Mouse (Mus musculus): ENCODE measurements at regions not wholly inside any gene's neighbourhood (a gene's known extent, or its start where the extent isn't known, plus 50 kb on each side); places are given as distances from the start of the nearest gene placed in this dataset.

GRCm38 (mm10) chr12:15986351-15986750 is 169.6 kb upstream of the Trib2 start:
- DNase-seq (ENCODE audit: extremely low spot score, low read depth, low spot score), result no peak

GRCm38 (mm10) chr12:15985649-15986048 is 168.9 kb upstream of the Trib2 start:
- DNase-seq (ENCODE audit: extremely low spot score, low read depth, low spot score), result no peak

DNA sequence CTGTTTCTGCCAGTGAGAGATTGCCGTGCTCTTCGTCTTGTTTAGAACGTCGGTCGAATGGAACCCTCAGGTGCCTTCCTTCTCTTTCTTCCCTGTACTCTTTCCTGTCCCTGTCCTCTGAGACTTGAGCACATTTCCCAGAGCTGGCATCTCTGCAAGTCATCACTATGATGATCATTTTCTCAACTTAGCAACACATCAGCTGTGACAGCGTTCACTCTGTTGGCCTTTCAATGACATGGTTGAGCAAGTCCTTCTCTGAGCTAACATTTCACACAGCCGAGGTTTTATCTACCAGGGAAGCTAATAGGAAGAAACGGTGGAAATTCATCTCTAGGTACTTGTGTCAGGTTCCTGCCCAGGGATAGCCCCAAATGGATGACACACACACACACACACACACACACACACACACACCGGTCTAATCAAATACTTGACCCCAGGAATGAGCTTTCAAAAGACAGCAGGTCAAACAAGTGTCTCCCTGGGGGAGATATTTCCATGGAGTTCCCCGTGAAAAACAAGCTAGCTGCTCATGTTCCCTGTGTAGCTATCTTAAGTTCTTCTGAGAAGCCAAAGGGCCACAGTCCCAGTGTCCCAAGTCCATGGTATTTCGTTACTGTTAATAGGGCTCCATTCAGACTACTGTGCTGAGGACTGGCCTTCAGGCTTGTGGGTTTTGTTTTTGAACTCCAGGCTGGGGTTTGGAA is 167.0 kb upstream of the Trib2 start:
- no peak for DNase-seq (ENCODE audit: extremely low spot score, low read depth, low spot score)

DNA sequence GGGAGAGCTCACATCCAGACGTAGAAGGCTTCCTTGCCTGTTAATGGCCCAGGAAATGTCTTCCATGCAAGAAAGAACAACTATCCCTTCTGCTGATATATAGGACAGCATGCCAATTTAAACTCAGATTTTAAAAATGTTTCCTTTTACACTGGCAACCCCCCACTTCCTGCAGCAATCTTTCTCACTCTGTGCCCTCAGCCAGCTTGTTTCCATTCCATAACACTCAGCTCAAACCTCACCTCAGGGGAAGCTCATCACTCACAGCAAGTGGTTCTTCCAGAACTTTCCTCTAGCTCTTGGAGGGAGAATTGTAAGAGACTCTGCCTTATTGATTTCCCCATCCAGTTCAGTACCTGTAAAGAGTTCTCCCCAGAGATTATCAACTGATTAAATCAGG is 165.0 kb upstream of the Trib2 start:
- no peak for DNase-seq (ENCODE audit: extremely low spot score, low read depth, low spot score)

DNA sequence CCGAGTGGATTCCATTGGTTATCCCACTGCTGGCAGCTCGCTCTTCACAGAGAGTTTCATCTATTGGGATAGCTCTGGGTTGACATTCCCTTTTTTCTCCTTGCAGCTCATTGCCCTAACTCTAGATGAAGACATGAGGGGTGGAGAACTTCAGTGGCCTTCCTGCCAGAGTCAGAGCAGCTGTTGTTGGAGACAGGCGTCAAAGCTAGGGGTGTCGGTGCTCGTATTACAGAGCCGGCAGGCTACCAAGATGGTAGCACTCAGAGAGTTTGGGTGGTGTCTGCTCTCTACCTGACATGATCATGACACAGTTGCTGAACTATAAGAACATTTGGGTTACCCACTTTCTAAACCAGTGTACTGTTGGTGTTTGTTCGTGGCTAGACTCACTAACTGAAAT is 162.5 kb upstream of the Trib2 start:
- DNase-seq (ENCODE audit: extremely low spot score, low read depth, low spot score), result no peak

DNA sequence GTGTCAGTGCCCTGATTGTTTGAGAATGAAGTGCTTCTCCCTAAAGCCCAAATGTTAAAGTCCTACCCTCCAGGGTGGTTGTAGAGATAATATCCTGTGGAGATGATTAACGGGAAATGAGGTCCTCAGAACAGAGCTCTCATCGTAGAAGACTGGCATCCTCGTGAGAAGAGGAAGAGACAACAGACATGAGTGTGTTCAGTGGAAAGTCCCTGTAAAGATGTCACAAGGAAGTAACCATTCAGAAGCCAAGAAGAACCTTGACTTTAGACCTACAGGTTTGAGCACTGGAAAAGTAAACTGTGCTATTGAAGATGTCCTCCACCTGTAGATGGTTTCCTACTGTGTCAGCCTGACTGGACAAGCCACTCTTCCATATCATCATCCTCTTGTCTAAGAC is 155.1 kb upstream of the Trib2 start:
- no peak for DNase-seq (ENCODE audit: extremely low spot score, low read depth, low spot score)

GRCm38 (mm10) chr12:15970262-15970661 is 153.5 kb upstream of the Trib2 start:
- DNase-seq (ENCODE audit: extremely low spot score, low read depth, low spot score), result no peak

GRCm38 (mm10) chr12:15967550-15968102 is 150.9 kb upstream of the Trib2 start:
- no peak for DNase-seq (ENCODE audit: extremely low spot score, low read depth, low spot score)

- DNase-seq (ENCODE audit: extremely low spot score, low read depth, low spot score), result no peak
These were observed 149.9 kb upstream of the Trib2 start for GRCm38 (mm10) chr12:15966631-15967030.

DNA sequence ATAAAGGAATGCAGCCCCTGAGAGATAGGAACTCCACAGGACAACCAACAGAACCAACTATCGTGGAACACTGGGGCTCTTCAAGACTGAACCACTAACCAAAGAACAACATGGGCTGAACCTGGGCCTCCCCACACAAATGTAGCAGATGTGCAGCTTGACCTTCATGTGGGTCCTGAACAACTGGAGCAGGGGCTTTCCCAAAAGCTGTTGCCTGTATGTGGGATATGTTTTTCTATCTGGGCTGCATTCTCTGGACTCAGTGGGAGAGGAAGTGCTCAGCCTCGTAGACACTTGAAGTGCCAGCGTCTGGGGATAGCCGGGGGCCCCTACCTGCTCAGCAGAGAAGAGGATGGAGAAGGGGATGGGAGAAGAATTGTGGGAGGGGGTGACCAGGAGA is 149.2 kb upstream of the Trib2 start:
- DNase-seq (ENCODE audit: extremely low spot score, low read depth, low spot score), result no peak

DNA sequence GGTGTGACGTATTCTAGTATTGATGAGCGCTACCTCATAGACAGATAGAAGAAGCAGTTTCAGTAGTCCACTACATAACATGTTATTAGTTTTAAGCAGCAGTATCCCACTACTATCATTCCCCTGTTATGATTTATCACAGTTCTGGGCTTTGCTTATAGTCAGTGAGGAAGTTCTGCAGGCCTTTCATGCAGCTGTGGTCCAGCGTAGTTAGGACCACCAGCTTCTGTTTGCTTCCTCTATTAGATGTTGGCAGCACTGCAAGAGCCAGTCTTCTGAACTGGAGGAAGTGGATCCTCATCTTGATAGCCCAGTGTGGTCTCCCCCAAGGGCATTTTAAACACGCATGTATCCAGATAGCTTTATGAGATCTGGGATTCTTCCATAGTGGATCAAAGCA is 147.4 kb upstream of the Trib2 start:
- DNase-seq (ENCODE audit: extremely low spot score, low read depth, low spot score), result no peak

- DNase-seq (ENCODE audit: extremely low spot score, low read depth, low spot score), result no peak
These were observed 145.1 kb upstream of the Trib2 start for GRCm38 (mm10) chr12:15961834-15962233.

DNA sequence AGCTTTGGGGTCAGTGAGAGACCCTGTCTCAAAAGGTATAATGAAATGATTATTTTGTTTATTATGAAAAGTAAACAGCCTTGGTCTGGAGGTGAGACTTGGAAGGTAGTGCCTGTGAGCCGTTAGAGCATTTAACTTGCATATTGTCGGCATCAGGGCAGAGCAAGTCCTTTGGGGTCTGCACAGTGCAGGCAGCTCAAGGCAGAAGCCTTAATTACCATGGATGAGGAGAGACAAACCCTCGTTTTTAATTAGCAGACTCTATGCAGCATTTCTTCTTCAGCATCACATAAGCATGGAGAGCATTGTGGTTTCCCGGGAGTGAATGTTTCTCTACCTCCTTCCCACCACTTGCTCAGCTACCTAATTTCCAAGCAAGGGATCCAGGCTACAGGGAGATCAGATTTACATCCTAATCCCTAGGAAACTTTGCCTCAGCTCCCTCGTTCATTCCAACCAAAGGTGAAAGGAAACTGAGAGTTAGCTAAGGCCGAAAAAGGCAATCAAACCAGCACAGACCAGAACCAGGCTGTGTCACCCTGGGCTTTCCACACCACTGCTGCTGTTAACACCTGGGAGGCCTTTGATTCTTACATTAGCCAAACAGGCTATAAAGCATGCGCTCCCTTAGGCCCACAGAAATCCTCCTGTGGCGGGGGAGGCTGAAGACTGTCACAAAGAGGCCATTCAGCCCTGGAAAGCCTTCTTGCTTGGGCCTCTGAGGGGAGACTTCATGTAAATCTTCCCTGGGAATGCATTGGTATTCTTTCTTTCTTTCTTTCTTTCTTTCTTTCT is 120.9 kb upstream of the Trib2 start:
- peak; percentile 14 for DNase-seq (ENCODE audit: extremely low spot score, low read depth, low spot score)

GRCm38 (mm10) chr12:15932067-15932466 is 115.3 kb upstream of the Trib2 start:
- no peak for DNase-seq (ENCODE audit: extremely low spot score, low read depth, low spot score)

- DNase-seq (ENCODE audit: extremely low spot score, low read depth, low spot score), result no peak
These were observed 114.8 kb upstream of the Trib2 start for GRCm38 (mm10) chr12:15931535-15931934.

DNA sequence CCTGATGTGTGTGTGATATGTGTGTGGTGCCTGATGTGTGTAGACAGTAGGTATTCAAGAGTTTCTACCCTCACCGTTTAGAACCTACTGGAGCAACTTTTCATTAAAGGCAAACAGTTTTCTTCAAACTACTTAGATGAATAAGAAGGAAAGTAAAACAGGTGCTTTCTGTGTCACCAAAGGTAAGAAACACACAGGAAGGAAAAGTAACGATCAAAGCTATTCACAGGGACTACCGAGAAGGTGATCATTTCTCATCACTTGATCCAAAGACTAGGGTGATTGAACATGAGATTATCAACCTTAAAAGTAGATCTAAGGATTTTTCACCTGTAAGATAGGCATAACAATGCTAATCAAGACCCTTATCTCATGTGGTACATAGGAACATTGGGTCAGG is 113.4 kb upstream of the Trib2 start:
- no peak for DNase-seq (ENCODE audit: extremely low spot score, low read depth, low spot score)

GRCm38 (mm10) chr12:15929541-15929940 is 112.8 kb upstream of the Trib2 start:
- no peak for DNase-seq (ENCODE audit: extremely low spot score, low read depth, low spot score)

DNA sequence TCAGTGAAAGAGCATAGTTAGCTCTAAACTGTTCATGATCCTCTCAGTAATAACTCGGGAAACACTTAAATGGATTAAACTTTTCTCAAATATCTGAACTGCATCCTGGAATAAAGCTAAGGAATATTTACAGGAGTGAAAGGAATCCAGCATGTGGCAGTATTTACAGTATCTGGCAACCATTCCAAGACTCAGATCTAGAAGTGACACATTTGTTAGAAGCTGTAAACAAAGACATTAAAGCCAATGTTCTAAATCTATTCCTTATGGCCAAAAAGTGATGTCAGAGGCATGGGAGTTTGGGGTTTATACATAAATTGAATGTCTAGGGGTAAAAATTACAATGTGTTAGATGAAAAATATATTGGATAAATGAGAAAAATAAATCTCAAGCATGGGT is 101.6 kb upstream of the Trib2 start:
- no peak for DNase-seq (ENCODE audit: extremely low spot score, low read depth, low spot score)

GRCm38 (mm10) chr12:15912959-15913358 is 96.2 kb upstream of the Trib2 start:
- DNase-seq (ENCODE audit: extremely low spot score, low read depth, low spot score), result no peak

DNA sequence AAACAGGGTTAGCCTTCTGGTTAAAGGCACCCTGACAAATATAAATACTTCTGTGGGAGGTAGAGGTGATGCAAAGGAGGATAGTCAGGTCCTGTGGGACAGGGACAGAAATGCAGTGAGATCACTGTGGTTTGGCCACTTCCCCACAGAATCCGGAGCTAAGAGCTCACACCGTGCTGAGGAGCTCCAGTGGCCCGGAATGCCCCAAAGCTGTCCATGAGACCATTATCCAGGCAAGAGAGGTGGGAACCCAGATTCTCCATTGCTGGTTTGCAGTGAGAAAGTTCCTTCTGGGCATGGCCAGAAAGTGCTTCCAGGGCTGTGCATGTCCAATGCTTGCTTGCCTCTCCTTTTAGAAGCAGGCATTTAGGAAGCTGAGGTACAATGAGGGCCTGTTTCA is 95.8 kb upstream of the Trib2 start:
- DNase-seq (ENCODE audit: extremely low spot score, low read depth, low spot score), result no peak

DNA sequence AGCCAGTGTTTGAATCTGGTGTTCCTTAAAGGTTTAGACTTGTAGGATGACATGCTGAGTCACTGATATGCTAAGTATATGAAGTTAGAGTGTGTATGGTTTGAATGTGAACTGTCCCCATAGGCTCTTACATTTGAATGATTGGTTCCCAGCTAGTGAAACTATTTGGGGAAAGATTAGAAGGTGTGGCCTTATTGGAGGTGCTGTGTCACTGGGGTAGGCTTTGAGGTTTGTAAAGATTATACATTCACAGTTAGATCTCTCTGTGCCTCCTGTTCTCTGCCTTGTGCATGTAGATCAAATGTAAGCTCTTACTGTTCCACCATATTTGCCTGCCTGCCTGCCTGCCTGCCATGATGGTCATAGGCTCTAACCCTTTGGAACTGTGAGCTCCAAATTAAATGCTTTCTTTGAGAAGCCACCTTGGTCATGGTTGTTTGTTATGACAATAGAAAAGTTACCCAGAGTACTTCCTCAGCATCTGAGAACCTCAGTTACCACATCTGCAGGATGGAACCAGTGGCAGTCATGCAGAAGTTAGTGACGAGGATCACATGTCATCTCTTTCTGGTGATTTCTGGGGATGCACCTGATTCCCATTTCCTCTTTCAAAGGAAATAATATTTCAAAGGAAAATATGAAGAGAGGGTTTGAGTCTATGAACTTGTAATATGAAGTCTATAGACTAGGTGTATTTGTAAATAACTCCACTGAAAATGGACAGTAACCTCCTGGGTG is 94.7 kb upstream of the Trib2 start:
- DNase-seq (ENCODE audit: extremely low spot score, low read depth, low spot score), result no peak

DNA sequence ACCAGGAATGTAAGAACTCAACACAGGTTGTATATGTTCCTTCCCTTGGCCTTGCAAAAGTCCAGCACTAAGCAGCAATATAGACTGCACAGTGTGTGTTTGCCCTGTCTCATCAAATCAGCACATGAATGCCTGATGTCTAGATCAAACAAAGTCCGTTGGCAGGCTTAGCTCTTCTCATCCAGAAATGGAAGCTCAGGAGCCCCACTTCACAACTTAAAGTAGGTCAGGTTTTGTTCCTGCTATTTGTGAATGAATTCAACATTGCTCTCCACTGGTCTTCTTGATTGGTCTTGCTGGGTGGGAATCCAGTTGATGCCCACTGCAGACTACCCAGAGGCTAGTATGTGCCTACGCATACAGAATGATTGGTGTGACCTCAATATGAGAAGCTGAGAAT is 80.8 kb upstream of the Trib2 start:
- DNase-seq (ENCODE audit: extremely low spot score, low read depth, low spot score), result no peak

Measured in hindlimb bud, embryonic 11.5 days (tissue).